Mouse (Mus musculus) cerebellum, adult 9-10 months (tissue): ENCODE data around the gene Hoga1.
"Not testable (repeated sequence)": the region's sequence is repeated elsewhere in the genome, so short reads cannot be mapped to it uniquely, and the experiment has no call there.

Source experiments
- DNase-seq: peaks from one replicate; pipeline ENCODE4 v3.0.0; 2022

Hoga1 gene

GRCm38 (mm10) chr19:42072802-42073201 is 27.4 kb downstream of the Hoga1 start:
- DNase-seq = no peak

- no peak for DNase-seq
Observed at GRCm38 (mm10) chr19:42075051-42075450, 29.6 kb downstream of the Hoga1 start.

- DNase-seq = no peak
Observed at GRCm38 (mm10) chr19:42075992-42076391, 30.6 kb downstream of the Hoga1 start.

- DNase-seq = no peak
Observed at GRCm38 (mm10) chr19:42078566-42078965, 33.2 kb downstream of the Hoga1 start.

GRCm38 (mm10) chr19:42079006-42079405 is 33.6 kb downstream of the Hoga1 start:
- DNase-seq = no peak

GRCm38 (mm10) chr19:42079950-42080349 is 34.5 kb downstream of the Hoga1 start:
- DNase-seq = no peak

- no peak for DNase-seq
Observed at GRCm38 (mm10) chr19:42080469-42080868, 35.1 kb downstream of the Hoga1 start.

GRCm38 (mm10) chr19:42081613-42082012 is 36.2 kb downstream of the Hoga1 start:
- DNase-seq = not testable (repeated sequence)

- no peak for DNase-seq
Observed at GRCm38 (mm10) chr19:42085690-42086089, 40.3 kb downstream of the Hoga1 start.

GRCm38 (mm10) chr19:42086166-42086565 is 40.8 kb downstream of the Hoga1 start, which contains the start of gene Morn4:
Gene Morn4, minus strand, starts transcription at chr19:42086357.
- peak; percentile 93 for DNase-seq

GRCm38 (mm10) chr19:42089103-42089747 is 43.8 kb downstream of the Hoga1 start:
- DNase-seq = peak; percentile 67

GRCm38 (mm10) chr19:42089748-42090595 is 44.6 kb downstream of the Hoga1 start, which contains the start of gene Pi4k2a:
Gene Pi4k2a, plus strand, starts transcription at chr19:42090470.
- peak; percentile 99 for DNase-seq

- DNase-seq = no peak
Observed at GRCm38 (mm10) chr19:42090637-42091141, 45.3 kb downstream of the Hoga1 start.

- DNase-seq = no peak
Observed at GRCm38 (mm10) chr19:42099406-42099805, 54.0 kb downstream of the Hoga1 start.

- no peak for DNase-seq
Observed at GRCm38 (mm10) chr19:42104681-42105080, 59.3 kb downstream of the Hoga1 start.

- no peak for DNase-seq
Observed at GRCm38 (mm10) chr19:42115783-42116335, 70.4 kb downstream of the Hoga1 start.

- no peak for DNase-seq
Observed at GRCm38 (mm10) chr19:42118142-42118541, 72.7 kb downstream of the Hoga1 start.

GRCm38 (mm10) chr19:42118596-42118995 is 73.2 kb downstream of the Hoga1 start:
- no peak for DNase-seq

GRCm38 (mm10) chr19:42120451-42120850 is 75.0 kb downstream of the Hoga1 start:
- DNase-seq = no peak
